ENCODE assay signal across 8 mouse cellular contexts in genomic region chr8:105469041-105469695, GRCm38 (mm10). TPM values are rescaled to one million over a fixed set of nuclear protein-coding genes. Genes with fewer than 3 reads are reported as not detected.
DNase-seq lines count a peak whose midpoint lies in the region; ATAC-seq lines count a peak whose summit lies in the region.

No protein-coding gene starts in this region.

- H3K4me3 ChIP-seq in heart, embryonic 12.5 days = no peak overlapping the region
- no peak overlapping the region for H3K4me3 ChIP-seq in limb, embryonic 13.5 days
- H3K4me3 ChIP-seq in midbrain, embryonic 14.5 days (replicated peaks; ENCODE audit: low read depth, low read length) = peak overlapping the region; percentile 41

- no peaks in the 10 kb centered on the region for H3K9me3 ChIP-seq in heart, embryonic 12.5 days (replicated peaks)
- H3K9me3 ChIP-seq in limb, embryonic 13.5 days = no peaks in the 10 kb centered on the region
- H3K9me3 ChIP-seq in midbrain, embryonic 14.5 days (ENCODE audit: control insufficient read depth, low read length) = no peaks in the 10 kb centered on the region

- H3K4me2 ChIP-seq in heart, embryonic 12.5 days = no peak overlapping the region
- H3K4me2 ChIP-seq in limb, embryonic 13.5 days (replicated peaks) = peak overlapping the region; percentile 70; the same call in 1 of the 2 replicates
- H3K4me2 ChIP-seq in midbrain, embryonic 14.5 days (ENCODE audit: low read length) = peak overlapping the region; percentile 73

- H3K27me3 ChIP-seq in heart, embryonic 12.5 days (replicated peaks) = peaks cover 35% of the 10 kb centered on the region
- H3K27me3 ChIP-seq in limb, embryonic 13.5 days = peaks cover 36% of the 10 kb centered on the region
- no peaks in the 10 kb centered on the region for H3K27me3 ChIP-seq in midbrain, embryonic 14.5 days (ENCODE audit: control insufficient read depth, insufficient read depth, low read length)

- peaks cover 10% of the 10 kb centered on the region; the same call in 1 of the 2 replicates for H3K36me3 ChIP-seq in heart, embryonic 12.5 days
- peaks cover 17% of the 10 kb centered on the region for H3K36me3 ChIP-seq in limb, embryonic 13.5 days
- H3K36me3 ChIP-seq in midbrain, embryonic 14.5 days (ENCODE audit: control insufficient read depth, insufficient read depth, low read length) = 0 out of 2 replicates have a peak, but pooled peaks cover 9% of the 10 kb centered on the region

- H3K4me1 ChIP-seq in heart, embryonic 12.5 days (replicated peaks) = peaks cover 32% of the 10 kb centered on the region
- H3K4me1 ChIP-seq in limb, embryonic 13.5 days = peaks cover 48% of the 10 kb centered on the region
- peaks cover 31% of the 10 kb centered on the region for H3K4me1 ChIP-seq in midbrain, embryonic 14.5 days (ENCODE audit: control insufficient read depth, insufficient read depth, low read length)

- 43% methylated on average over 6 of the region's 6 CpGs for WGBS in heart, embryonic 12.5 days
- 46% methylated on average over 6 of the region's 6 CpGs for WGBS in limb, embryonic 13.5 days
- 14% methylated on average over 6 of the region's 6 CpGs for WGBS in midbrain, embryonic 14.5 days

- no peak overlapping the region for H3K27ac ChIP-seq in heart, embryonic 12.5 days (ENCODE audit: poor library complexity, severe bottlenecking)
- H3K27ac ChIP-seq in limb, embryonic 13.5 days = no peak overlapping the region
- peak overlapping the region; percentile 72 for H3K27ac ChIP-seq in midbrain, embryonic 14.5 days (replicated peaks; ENCODE audit: low read depth, low read length)

- H3K9ac ChIP-seq in heart, embryonic 12.5 days = no peak overlapping the region
- H3K9ac ChIP-seq in limb, embryonic 13.5 days = no peak overlapping the region
- H3K9ac ChIP-seq in midbrain, embryonic 14.5 days (replicated peaks; ENCODE audit: low read length) = no peak overlapping the region; the same call in 1 of the 2 replicates

- peak; percentile 98 for DNase-seq in heart, adult 11 months
- DNase-seq in cerebellum, adult 9-11 months = peak; percentile 87
- DNase-seq in gastrocnemius, postnatal 25 days = peak; percentile 72
- peak; percentile 61 for DNase-seq in midbrain, embryonic 14.5 days
- no peak for DNase-seq in spleen, postnatal 4 days (ENCODE audit: low spot score in 2 of 2)
- DNase-seq in adrenal gland, postnatal 25 days = no peak

- no peak for ATAC-seq in heart, embryonic 12.5 days (ENCODE audit: insufficient number of reproducible peaks, low FRiP score)
- no peak for ATAC-seq in limb, embryonic 13.5 days (ENCODE audit: low FRiP score, low read depth)
- peak; percentile 21; the same call in 1 of the 2 replicates for ATAC-seq in midbrain, embryonic 14.5 days (ENCODE audit: low FRiP score, low TSS enrichment)

RNA-seq across cellular contexts. Expression of gene Tppp3, which starts 2.2 kb away (rescaled TPM):
- polyA plus RNA-seq in heart, embryonic 12.5 days (2016; fragmentation: Nextera tagmentation; extraction: Ambion mirVana) = 13.8 and 14.4 TPM in 2 replicates
- total RNA-seq in gastrocnemius, postnatal 25 days (2021) = 10 to 100 TPM; 86.7 to 99.2 TPM
- polyA plus RNA-seq in limb, embryonic 13.5 days (2015; fragmentation: Nextera tagmentation; extraction: Ambion mirVana) = 65.4 and 71.1 TPM in 2 replicates
- polyA plus RNA-seq in midbrain, embryonic 14.5 days (2014; fragmentation: Nextera tagmentation; extraction: Ambion mirVana) = 91.3 and 108 TPM in 2 replicates
- 22.7 and 27.4 TPM in 2 replicates for total RNA-seq in adrenal gland, postnatal 25 days (2021)

RNA-seq across cellular contexts. Expression of gene Zdhhc1, which starts 27.5 kb away (rescaled TPM):
- 23.1 and 23.3 TPM in 2 replicates for polyA plus RNA-seq in heart, embryonic 12.5 days (2016; fragmentation: Nextera tagmentation; extraction: Ambion mirVana)
- 10 to 100 TPM in 1 of 2 experiments, 1 to 10 TPM in 1; 8.7 to 10.1 TPM for total RNA-seq in gastrocnemius, postnatal 25 days (2021)
- 42.5 and 45.3 TPM in 2 replicates for polyA plus RNA-seq in limb, embryonic 13.5 days (2015; fragmentation: Nextera tagmentation; extraction: Ambion mirVana)
- polyA plus RNA-seq in midbrain, embryonic 14.5 days (2014; fragmentation: Nextera tagmentation; extraction: Ambion mirVana) = 25.2 and 26.4 TPM in 2 replicates
- total RNA-seq in adrenal gland, postnatal 25 days (2021) = 17.7 and 20.6 TPM in 2 replicates

RNA-seq across cellular contexts. Expression of gene Hsd11b2, which starts 49.4 kb away (rescaled TPM):
- polyA plus RNA-seq in heart, embryonic 12.5 days (2016; fragmentation: Nextera tagmentation; extraction: Ambion mirVana) = 1.7 and 1.9 TPM in 2 replicates
- total RNA-seq in gastrocnemius, postnatal 25 days (2021) = under 1 TPM; 0.51 to 0.61 TPM
- 5.9 and 7.6 TPM in 2 replicates for polyA plus RNA-seq in limb, embryonic 13.5 days (2015; fragmentation: Nextera tagmentation; extraction: Ambion mirVana)
- 5.9 and 9.7 TPM in 2 replicates for polyA plus RNA-seq in midbrain, embryonic 14.5 days (2014; fragmentation: Nextera tagmentation; extraction: Ambion mirVana)
- total RNA-seq in adrenal gland, postnatal 25 days (2021) = 0.15 TPM in 1 of 2 replicates, not detected in the other

RNA-seq across cellular contexts. Expression of gene Lrrc36, which starts 55.8 kb away (rescaled TPM):
- 0.13 TPM in 1 of 2 replicates, not detected in the other for polyA plus RNA-seq in heart, embryonic 12.5 days (2016; fragmentation: Nextera tagmentation; extraction: Ambion mirVana)
- total RNA-seq in gastrocnemius, postnatal 25 days (2021) = under 1 TPM; 0.41 to 0.67 TPM
- polyA plus RNA-seq in limb, embryonic 13.5 days (2015; fragmentation: Nextera tagmentation; extraction: Ambion mirVana) = 0.36 and 0.55 TPM in 2 replicates
- 1.5 and 1.7 TPM in 2 replicates for polyA plus RNA-seq in midbrain, embryonic 14.5 days (2014; fragmentation: Nextera tagmentation; extraction: Ambion mirVana)
- total RNA-seq in adrenal gland, postnatal 25 days (2021) = 3.8 and 6.1 TPM in 2 replicates

RNA-seq across cellular contexts. Expression of gene Kctd19, which starts 55.9 kb away (rescaled TPM):
- not detected in 2 replicates for polyA plus RNA-seq in heart, embryonic 12.5 days (2016; fragmentation: Nextera tagmentation; extraction: Ambion mirVana)
- not detected for total RNA-seq in gastrocnemius, postnatal 25 days (2021)
- not detected in 2 replicates for polyA plus RNA-seq in limb, embryonic 13.5 days (2015; fragmentation: Nextera tagmentation; extraction: Ambion mirVana)
- not detected in 2 replicates for polyA plus RNA-seq in midbrain, embryonic 14.5 days (2014; fragmentation: Nextera tagmentation; extraction: Ambion mirVana)
- total RNA-seq in adrenal gland, postnatal 25 days (2021) = not detected in 2 replicates

Comparison
In these comparisons a context has a peak if more than half of its experiments do, and no peak if none do; other contexts are left out.
1. DNase-seq: peak in heart, adult 11 months (single experiment), cerebellum, adult 9-11 months (single experiment), gastrocnemius, postnatal 25 days (single experiment) and midbrain, embryonic 14.5 days (single experiment); none in spleen, postnatal 4 days (0 of 2) and adrenal gland, postnatal 25 days (single experiment).